21 mouse cellular contexts compared by ENCODE assay signal in the genomic region with DNA sequence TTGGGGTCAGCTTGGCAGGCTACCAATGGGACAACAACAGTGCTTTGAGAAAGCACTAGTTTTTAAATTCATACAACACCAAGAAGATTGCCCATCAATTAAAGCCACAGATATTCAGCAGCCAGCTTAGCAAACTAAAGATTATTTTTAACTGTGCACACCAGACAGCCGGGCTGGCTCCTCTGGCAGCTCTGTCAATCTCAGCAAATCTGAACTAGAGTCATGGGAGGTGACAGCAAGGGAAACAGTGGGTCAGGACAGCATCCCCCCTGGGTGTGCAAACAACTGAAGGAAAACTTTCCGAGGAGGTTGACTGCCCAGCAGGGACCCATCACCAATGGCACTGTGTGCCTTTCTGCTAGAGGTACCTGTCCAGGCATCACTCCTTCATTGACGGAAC. TPM values are rescaled to one million over a fixed set of nuclear protein-coding genes. Genes with fewer than 3 reads are reported as not detected.
DNase-seq lines count a peak whose midpoint lies in the region; ATAC-seq and TF ChIP-seq lines count a peak whose summit lies in the region.
"Had no signal": no experiment of that assay in that cellular context is flagged by ENCODE, and none has a peak within 500 bp of the region (broad histone marks: within the 10 kb centered on the region; RNA-seq: fewer than 3 reads in every experiment).

No protein-coding gene starts in this region.

- no peaks in the 10 kb centered on the region for H3K9me3 ChIP-seq in forebrain, embryonic 15.5 days
- H3K9me3 ChIP-seq in forebrain, embryonic 11.5 days (ENCODE audit: control insufficient read depth, low read length), result no peaks in the 10 kb centered on the region
- H3K9me3 ChIP-seq in lung, postnatal 0 days (ENCODE audit: low read length), result no peaks in the 10 kb centered on the region
- H3K9me3 ChIP-seq: embryonic facial prominence, embryonic 10.5 days; heart, embryonic 15.5 days had no signal

- no peak overlapping the region for H3K4me2 ChIP-seq in forebrain, embryonic 15.5 days (replicated peaks)
- no peak overlapping the region for H3K4me2 ChIP-seq in forebrain, embryonic 11.5 days (ENCODE audit: low read depth, low read length, severe bottlenecking)
- H3K4me2 ChIP-seq in lung, postnatal 0 days (replicated peaks; ENCODE audit: low read depth, low read length), result no peak overlapping the region
- H3K4me2 ChIP-seq: heart, embryonic 11.5 days; heart, embryonic 15.5 days had no signal

- no peak for TF ChIP-seq POLR2A in brain, embryonic 14.5 days (IDR thresholded peaks at IDR 0.05; ENCODE audit: borderline replicate concordance, extremely low read depth, insufficient read depth, insufficient read length, poor library complexity, severe bottlenecking)

- WGBS in forebrain, embryonic 15.5 days, result 50% methylated on average over 3 of the region's 3 CpGs
- WGBS in forebrain, embryonic 11.5 days, result 79% methylated on average over 3 of the region's 3 CpGs
- 57% methylated on average over 3 of the region's 3 CpGs for WGBS in lung, postnatal 0 days

- no peak for ATAC-seq in forebrain, embryonic 15.5 days (replicated peaks)
- ATAC-seq in forebrain, embryonic 11.5 days (replicated peaks; ENCODE audit: low FRiP score), result no peak
- no peak for ATAC-seq in lung, postnatal 0 days
- ATAC-seq: activated CD4-positive, CD25-positive, alpha-beta regulatory T cell, adult 4 months; hindbrain, embryonic 16.5 days; inflammation-experienced regulatory T-cells, adult 6 months; Patski had no signal

- no peaks in the 10 kb centered on the region for H3K27me3 ChIP-seq in forebrain, embryonic 15.5 days
- H3K27me3 ChIP-seq in forebrain, embryonic 11.5 days (ENCODE audit: control insufficient read depth, insufficient read depth, low read length), result no peaks in the 10 kb centered on the region
- no peaks in the 10 kb centered on the region for H3K27me3 ChIP-seq in lung, postnatal 0 days (replicated peaks; ENCODE audit: insufficient read depth, low read length)
- H3K27me3 ChIP-seq: CH12.LX; heart, embryonic 15.5 days; Patski had no signal

- no peak overlapping the region for H3K4me3 ChIP-seq in forebrain, embryonic 15.5 days
- H3K4me3 ChIP-seq in forebrain, embryonic 11.5 days (ENCODE audit: low read depth, low read length), result no peak overlapping the region
- no peak overlapping the region for H3K4me3 ChIP-seq in lung, postnatal 0 days (ENCODE audit: low read depth, low read length)
- H3K4me3 ChIP-seq: embryonic facial prominence, embryonic 10.5 days; heart, adult 2 months; heart, embryonic 15.5 days had no signal

- TF ChIP-seq EP300 in lung, postnatal 0 days (IDR thresholded peaks at IDR 0.05), result no peak

- H3K27ac ChIP-seq in forebrain, embryonic 15.5 days (replicated peaks), result peak overlapping the region; percentile 64
- no peak overlapping the region for H3K27ac ChIP-seq in forebrain, embryonic 11.5 days (ENCODE audit: low read depth, low read length)
- no peak overlapping the region for H3K27ac ChIP-seq in lung, postnatal 0 days (ENCODE audit: low read length)
- H3K27ac ChIP-seq: embryonic facial prominence, embryonic 10.5 days; heart, adult 2 months; heart, embryonic 15.5 days had no signal

- peaks cover 23% of the 10 kb centered on the region for H3K4me1 ChIP-seq in forebrain, embryonic 15.5 days
- H3K4me1 ChIP-seq in forebrain, embryonic 11.5 days (replicated peaks; ENCODE audit: control insufficient read depth, insufficient read depth, low read length), result no peaks in the 10 kb centered on the region
- no peaks in the 10 kb centered on the region for H3K4me1 ChIP-seq in lung, postnatal 0 days (ENCODE audit: insufficient read depth, low read depth, low read length)

- TF ChIP-seq CTCF in lung, postnatal 0 days (IDR thresholded peaks at IDR 0.05), result no peak
- no peak for TF ChIP-seq CTCF in brain, embryonic 14.5 days (IDR thresholded peaks at IDR 0.05; ENCODE audit: borderline replicate concordance, extremely low read depth, insufficient read depth, insufficient read length)

- no peak overlapping the region for H3K9ac ChIP-seq in forebrain, embryonic 15.5 days (replicated peaks)
- no peak overlapping the region for H3K9ac ChIP-seq in forebrain, embryonic 11.5 days (ENCODE audit: low read length)
- H3K9ac ChIP-seq in lung, postnatal 0 days (replicated peaks; ENCODE audit: low read depth), result no peak overlapping the region
- H3K9ac ChIP-seq: heart, embryonic 15.5 days had no signal

- DNase-seq in forebrain, embryonic 11.5 days (ENCODE audit: low spot score), result no peak
- DNase-seq in lung, postnatal 14 days, result peak; percentile 41
- no peak for DNase-seq in lung, postnatal 0 days (ENCODE audit: low spot score)
- peak; percentile 40 for DNase-seq in brain, embryonic 14.5 days (ENCODE audit: low read depth)
- DNase-seq in lung, postnatal 36 days, result peak; percentile 48
- DNase-seq in heart, postnatal 25 days (ENCODE audit: low spot score), result no peak
- DNase-seq: adrenal gland, postnatal 14 days; cerebellum, adult 2 months; cerebellum, postnatal 10 days; gastrocnemius, postnatal 14 days; heart, adult 2 months; heart, postnatal 14 days had no signal

- intact Hi-C loops in heart, postnatal 25 days (cut with DNase I), result no loop called here

- no peaks in the 10 kb centered on the region for H3K36me3 ChIP-seq in forebrain, embryonic 15.5 days
- no peaks in the 10 kb centered on the region for H3K36me3 ChIP-seq in forebrain, embryonic 11.5 days (ENCODE audit: control insufficient read depth, insufficient read depth, low read length)
- no peaks in the 10 kb centered on the region for H3K36me3 ChIP-seq in lung, postnatal 0 days (ENCODE audit: insufficient read depth, low read length)
- H3K36me3 ChIP-seq: heart, embryonic 15.5 days had no signal

RNA-seq across cellular contexts. Expression of a gene that starts 9.1 kb away (rescaled TPM):
- polyA plus RNA-seq in forebrain, embryonic 15.5 days (2015; fragmentation: Nextera tagmentation; extraction: Ambion mirVana), result 36.4 and 40.4 TPM in 2 replicates
- polyA plus RNA-seq in forebrain, embryonic 11.5 days (2014; fragmentation: Nextera tagmentation; extraction: Ambion mirVana), result 35.9 and 43.4 TPM in 2 replicates
- polyA plus RNA-seq in lung, postnatal 0 days (2015; fragmentation: Nextera tagmentation; extraction: Ambion mirVana), result 27.4 and 31.5 TPM in 2 replicates
- polyA plus RNA-seq in brain, embryonic 14.5 days (2012; rRNA removed), result 31.7 and 52.6 TPM in 2 replicates
- total RNA-seq in heart, postnatal 25 days (2021), result 10 to 100 TPM; 12.7 to 16.7 TPM

RNA-seq across cellular contexts. Expression of a gene that starts 45.3 kb away (rescaled TPM):
- polyA plus RNA-seq in forebrain, embryonic 15.5 days (2015; fragmentation: Nextera tagmentation; extraction: Ambion mirVana), result 31.8 and 31.9 TPM in 2 replicates
- polyA plus RNA-seq in forebrain, embryonic 11.5 days (2014; fragmentation: Nextera tagmentation; extraction: Ambion mirVana), result 29.3 and 33.6 TPM in 2 replicates
- polyA plus RNA-seq in lung, postnatal 0 days (2015; fragmentation: Nextera tagmentation; extraction: Ambion mirVana), result 15.9 and 16.0 TPM in 2 replicates
- 41.0 and 50.6 TPM in 2 replicates for polyA plus RNA-seq in brain, embryonic 14.5 days (2012; rRNA removed)
- total RNA-seq in heart, postnatal 25 days (2021), result 10 to 100 TPM; 12.4 to 13.3 TPM

Comparison
In these comparisons a context has a peak if more than half of its experiments do, and no peak if none do; other contexts are left out.
1. DNase-seq: peak in lung, postnatal 14 days (single experiment), brain, embryonic 14.5 days (single experiment) and lung, postnatal 36 days (single experiment); none in forebrain, embryonic 11.5 days (single experiment), lung, postnatal 0 days (single experiment) and heart, postnatal 25 days (single experiment).